Mouse (Mus musculus) lung, adult 18-20 months (tissue): ENCODE measurements around the gene Vamp2.
A peak's percentile ranks its signal among the peaks of the same experiment; 100 is the strongest.

ENCODE experiments used
- DNase-seq, 2 experiments: peaks; one replicate each; pipeline ENCODE4 v3.0.0; 2022; ENCODE audit warnings: mixed read lengths in 2 of 2

Gene Vamp2

GRCm38 (mm10) chr11:69117737-69118695, 29.7 kb downstream of the Vamp2 start:
- DNase-seq, result peak; percentile 77 to 83

DNA sequence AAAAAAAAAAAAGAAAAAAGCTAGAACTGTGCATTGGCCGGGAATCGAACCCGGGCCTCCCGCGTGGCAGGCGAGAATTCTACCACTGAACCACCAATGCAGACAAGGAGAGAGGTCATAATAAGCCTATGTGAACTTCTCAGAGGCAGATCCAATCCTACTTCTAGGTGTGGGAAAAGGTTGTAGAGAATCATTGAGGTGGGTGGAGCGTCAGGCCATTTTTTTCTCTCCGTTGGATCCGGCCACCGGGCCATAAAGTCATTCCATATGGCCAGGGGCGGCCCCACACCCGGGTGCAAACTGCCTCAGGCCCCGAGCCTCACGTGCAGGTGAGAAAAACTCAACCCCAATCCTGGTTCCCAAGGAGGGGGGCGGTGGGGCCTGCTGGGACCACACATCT, 30.5 kb downstream of the Vamp2 start:
- peak; percentile 77 to 90 for DNase-seq

GRCm38 (mm10) chr11:69119446-69120155, 31.3 kb downstream of the Vamp2 start:
- no peak for DNase-seq

- no peak for DNase-seq
Observed at GRCm38 (mm10) chr11:69120221-69121000, 32.1 kb downstream of the Vamp2 start, which contains the start of gene Hes7. TSS of gene Hes7 (plus strand) at chr11:69120404.

DNA sequence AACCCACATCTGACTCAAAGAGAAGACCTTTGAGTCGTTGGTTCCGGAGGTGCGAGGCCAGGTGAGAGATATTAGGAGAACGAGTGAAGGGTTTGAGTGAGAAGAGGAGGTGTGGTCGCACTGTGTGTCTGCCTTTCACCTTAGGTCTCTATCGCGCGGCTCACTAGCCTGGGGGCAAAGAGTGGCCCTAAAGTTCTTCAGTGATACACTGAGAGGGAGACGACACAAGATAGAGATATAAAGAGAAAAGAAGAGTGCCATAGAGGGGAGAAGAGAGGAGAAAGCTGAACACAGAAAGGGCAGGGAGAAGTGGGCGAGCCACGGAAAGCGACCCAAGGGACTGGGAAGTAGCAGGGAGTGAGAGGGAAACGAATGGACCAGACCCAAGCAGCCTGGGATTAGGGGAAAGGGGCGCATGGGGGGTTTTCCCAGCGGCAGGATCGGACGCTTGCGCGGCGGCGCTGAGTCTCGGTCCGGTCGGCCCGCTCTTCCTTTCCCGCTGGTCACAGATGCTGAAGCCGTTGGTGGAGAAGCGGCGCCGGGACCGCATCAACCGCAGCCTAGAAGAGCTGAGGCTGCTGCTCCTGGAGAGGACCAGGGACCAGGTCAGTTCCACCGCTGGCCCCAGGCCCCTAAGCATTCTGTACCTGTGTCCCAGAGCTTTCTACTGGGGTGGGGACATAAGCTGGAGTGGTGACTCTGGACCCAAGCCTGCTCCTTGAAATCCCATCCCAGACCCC, 32.9 kb downstream of the Vamp2 start:
- DNase-seq, result no peak

DNA sequence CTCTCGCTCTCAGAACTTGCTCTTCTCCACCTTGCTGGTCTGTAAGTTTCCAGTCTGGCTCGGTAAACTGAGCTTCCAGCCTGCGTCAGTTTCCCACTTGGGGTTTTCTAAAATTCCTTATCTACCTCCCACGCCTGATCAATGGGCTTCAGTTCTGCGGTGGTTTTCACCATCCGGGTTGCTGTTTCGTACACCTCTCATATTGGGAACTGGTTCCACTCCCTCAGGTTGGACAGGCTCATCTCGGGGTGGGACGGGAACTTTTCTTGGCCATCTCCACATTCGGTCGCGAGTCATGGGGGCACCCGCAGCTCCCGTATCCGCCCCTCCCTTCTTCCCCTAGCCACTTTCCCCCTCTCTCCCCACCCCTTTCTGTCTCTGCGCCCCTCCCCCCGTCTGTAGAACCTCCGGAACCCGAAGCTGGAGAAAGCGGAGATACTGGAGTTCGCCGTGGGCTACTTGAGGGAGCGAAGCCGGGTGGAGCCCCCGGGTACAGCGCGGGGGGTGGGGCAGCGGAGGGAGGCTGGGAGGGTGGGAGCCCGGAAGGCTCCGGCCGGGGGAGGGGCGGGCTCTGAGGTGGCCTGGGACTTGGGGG, 33.5 kb downstream of the Vamp2 start:
- no peak for DNase-seq

- DNase-seq, result peak; percentile 91 to 92
Observed at GRCm38 (mm10) chr11:69122336-69122951, 34.2 kb downstream of the Vamp2 start, which contains the start of gene 9130213A22Rik. TSS of gene 9130213A22Rik (minus strand) at chr11:69122589.

- DNase-seq, result peak; percentile 89 to 91
Observed at GRCm38 (mm10) chr11:69123056-69123692, 34.9 kb downstream of the Vamp2 start.

DNA sequence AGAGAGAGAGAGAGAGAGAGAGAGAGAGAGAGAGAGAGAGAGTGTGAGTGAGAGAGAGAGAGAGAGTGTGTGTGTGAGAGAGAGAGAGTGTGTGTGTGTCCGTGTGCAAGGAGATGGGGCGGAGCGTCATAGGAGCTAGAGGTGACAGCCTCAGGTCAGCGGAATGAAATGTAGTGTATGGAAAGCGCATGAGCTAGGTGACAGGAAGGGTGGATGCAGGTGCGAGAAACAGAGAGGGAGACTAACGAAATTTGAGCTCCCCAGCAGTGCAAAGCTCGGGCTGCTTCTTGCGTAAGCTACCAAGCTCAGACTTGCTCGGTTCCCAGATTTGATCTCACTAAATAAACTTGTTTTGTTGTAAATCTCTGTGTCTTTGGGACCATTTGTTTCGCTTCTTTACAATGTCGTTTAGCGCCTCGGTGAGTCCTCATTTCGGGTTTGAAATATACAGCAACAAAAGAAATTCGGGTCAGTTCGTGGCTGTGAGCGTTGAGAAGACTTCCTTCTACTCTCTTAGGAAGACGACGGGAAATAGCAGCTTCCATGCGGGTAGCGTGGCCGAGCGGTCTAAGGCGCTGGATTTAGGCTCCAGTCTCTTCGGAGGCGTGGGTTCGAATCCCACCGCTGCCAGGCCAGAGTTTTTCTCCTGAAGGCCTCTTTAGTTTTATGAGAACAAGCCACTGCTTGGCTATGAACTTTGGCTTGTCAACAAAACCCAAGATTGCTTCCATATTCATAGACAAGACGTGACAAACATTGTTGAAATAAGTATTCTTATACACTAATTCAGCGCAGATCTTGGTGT, 35.6 kb downstream of the Vamp2 start:
- DNase-seq, result peak; percentile 88 to 89

GRCm38 (mm10) chr11:69124498-69124847, 36.2 kb downstream of the Vamp2 start:
- DNase-seq, result peak in 1 of 2 experiments; percentile 63

- DNase-seq, result peak; percentile 85 to 87
Observed at GRCm38 (mm10) chr11:69125041-69125851, 37.0 kb downstream of the Vamp2 start.

DNA sequence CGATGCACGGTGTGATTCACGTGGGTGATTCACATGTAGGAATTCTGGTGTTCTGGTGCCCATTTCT, 37.4 kb downstream of the Vamp2 start, which contains the start of gene Aloxe3:
Gene Aloxe3 (plus strand): TSS at position 45 of the 67 bp plus-strand sequence.
- DNase-seq, result no peak

- DNase-seq, result no peak
Observed at GRCm38 (mm10) chr11:69125919-69126705, 37.8 kb downstream of the Vamp2 start.

DNA sequence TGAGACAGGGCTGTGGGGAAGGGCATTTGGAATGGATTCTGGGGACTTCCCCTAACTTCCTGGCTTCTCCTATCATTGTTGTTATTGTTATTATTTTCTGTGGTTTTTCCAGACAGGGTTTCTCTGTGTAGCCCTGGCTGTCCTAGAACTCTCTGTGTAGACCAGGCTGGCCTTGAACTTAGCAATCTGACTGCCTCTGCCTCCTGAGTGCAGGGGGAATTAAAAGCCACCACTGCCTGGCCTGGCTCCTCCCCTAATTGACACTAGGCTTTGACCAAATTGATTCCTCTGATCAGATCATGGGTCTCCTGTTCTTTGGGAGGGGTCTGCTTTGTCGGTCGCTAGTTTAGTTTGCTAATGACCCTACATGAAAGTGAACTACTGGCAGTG, 38.4 kb downstream of the Vamp2 start:
- no peak for DNase-seq

- DNase-seq, result no peak
Observed at GRCm38 (mm10) chr11:69128426-69129122, 40.3 kb downstream of the Vamp2 start.

DNA sequence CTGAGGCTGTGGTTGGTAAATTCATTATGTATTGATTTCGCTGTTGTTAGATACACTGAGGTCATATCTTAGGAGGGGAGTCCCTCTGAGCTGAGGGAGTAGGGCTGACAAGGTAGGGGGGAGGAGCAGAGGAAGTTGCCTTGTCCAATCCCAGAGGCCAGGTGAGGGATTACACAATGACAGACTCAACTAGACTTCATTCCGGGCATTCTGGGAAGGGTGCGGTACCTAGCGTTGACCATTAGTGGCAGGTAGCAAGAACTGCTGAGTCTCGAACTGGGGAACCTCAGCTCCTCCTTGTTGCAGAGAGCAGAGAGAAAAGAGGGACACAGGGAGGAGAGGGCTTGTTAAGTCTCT, 45.3 kb downstream of the Vamp2 start:
- peak in 1 of 2 experiments; percentile 52 for DNase-seq

DNA sequence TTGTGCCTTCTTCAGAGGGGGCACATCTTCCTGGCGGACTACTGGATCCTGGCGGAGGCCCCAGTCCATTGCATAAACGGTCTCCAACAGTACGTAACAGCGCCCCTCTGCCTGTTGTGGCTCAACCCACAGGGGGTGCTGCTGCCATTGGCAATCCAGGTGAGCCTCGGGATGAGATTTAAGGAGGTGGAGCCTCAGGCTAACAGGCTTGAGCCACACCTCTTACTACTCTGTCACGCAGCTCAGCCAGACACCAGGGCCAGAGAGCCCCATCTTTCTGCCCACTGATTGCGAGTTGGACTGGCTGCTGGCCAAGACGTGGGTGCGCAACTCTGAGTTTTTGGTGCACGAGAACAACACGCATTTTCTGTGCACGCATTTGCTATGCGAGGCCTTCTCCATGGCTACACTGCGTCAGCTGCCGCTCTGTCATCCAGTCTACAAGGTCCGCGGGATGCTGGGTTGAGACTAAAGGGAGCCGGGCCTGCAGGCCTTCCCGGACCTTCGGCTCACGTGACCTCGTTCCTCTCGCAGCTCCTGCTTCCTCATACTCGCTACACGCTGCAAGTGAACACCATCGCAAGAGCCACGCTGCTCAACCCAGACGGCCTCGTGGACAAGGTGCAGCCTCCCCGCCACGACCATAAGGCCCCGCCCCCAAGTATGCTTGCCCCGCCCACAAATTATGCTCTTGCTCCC, 45.8 kb downstream of the Vamp2 start:
- DNase-seq, result peak; percentile 71 to 81

GRCm38 (mm10) chr11:69134622-69134968, 46.3 kb downstream of the Vamp2 start:
- DNase-seq, result no peak
